In genomic region chr2:104096256-104096655, GRCm38 (mm10) we compare ENCODE assay signal across 8 mouse cellular contexts. TPM values are rescaled to one million over a fixed set of nuclear protein-coding genes. Genes with fewer than 3 reads are reported as not detected.
DNase-seq lines count a peak whose midpoint lies in the region; ATAC-seq lines count a peak whose summit lies in the region.

No protein-coding gene starts in this region.

- ATAC-seq in heart, embryonic 15.5 days (replicated peaks; ENCODE audit: insufficient number of reproducible peaks, insufficient read depth, low FRiP score, low read depth) = no peak
- ATAC-seq in intestine, embryonic 14.5 days (replicated peaks; ENCODE audit: low FRiP score, low TSS enrichment, low read depth) = no peak
- ATAC-seq in midbrain, embryonic 14.5 days (ENCODE audit: low FRiP score, low TSS enrichment) = no peak
- ATAC-seq in inflammation-experienced regulatory T-cells, adult 6 months = no peak

- no peaks in the 10 kb centered on the region for H3K36me3 ChIP-seq in heart, embryonic 15.5 days
- H3K36me3 ChIP-seq in intestine, embryonic 14.5 days (ENCODE audit: control insufficient read depth, insufficient read depth, low read length) = no peaks in the 10 kb centered on the region
- H3K36me3 ChIP-seq in midbrain, embryonic 14.5 days (ENCODE audit: control insufficient read depth, insufficient read depth, low read length) = no peaks in the 10 kb centered on the region

- H3K9ac ChIP-seq in heart, embryonic 15.5 days = peak overlapping the region; percentile 60
- peak overlapping the region; percentile 41 for H3K9ac ChIP-seq in intestine, embryonic 14.5 days (ENCODE audit: low read length)
- H3K9ac ChIP-seq in midbrain, embryonic 14.5 days (replicated peaks; ENCODE audit: low read length) = peak overlapping the region; percentile 52

- DNase-seq in heart, adult 11 months = no peak
- peak; percentile 18 for DNase-seq in ZHBTc4 (ENCODE audit: low read depth, low spot score)
- DNase-seq in intestine, embryonic 14.5 days (ENCODE audit: low spot score) = peak; percentile 59
- peak; percentile 7 for DNase-seq in midbrain, embryonic 14.5 days
- no peak for DNase-seq in frontal cortex, postnatal 36 days (ENCODE audit: low spot score in 2 of 2)
- no peak for DNase-seq in cerebellum, postnatal 36 days

- H3K9me3 ChIP-seq in heart, embryonic 15.5 days (replicated peaks) = no peaks in the 10 kb centered on the region
- no peaks in the 10 kb centered on the region for H3K9me3 ChIP-seq in intestine, embryonic 14.5 days (ENCODE audit: control insufficient read depth, low read length)
- no peaks in the 10 kb centered on the region for H3K9me3 ChIP-seq in midbrain, embryonic 14.5 days (ENCODE audit: control insufficient read depth, low read length)

- H3K27ac ChIP-seq in heart, embryonic 15.5 days = peak overlapping the region; percentile 89
- peak overlapping the region; percentile 63 for H3K27ac ChIP-seq in intestine, embryonic 14.5 days (ENCODE audit: low read depth)
- H3K27ac ChIP-seq in midbrain, embryonic 14.5 days (replicated peaks; ENCODE audit: low read depth, low read length) = peak overlapping the region; percentile 61

- H3K27me3 ChIP-seq in heart, embryonic 15.5 days = no peaks in the 10 kb centered on the region
- H3K27me3 ChIP-seq in intestine, embryonic 14.5 days (replicated peaks; ENCODE audit: control insufficient read depth, insufficient read depth, low read length) = no peaks in the 10 kb centered on the region
- H3K27me3 ChIP-seq in midbrain, embryonic 14.5 days (ENCODE audit: control insufficient read depth, insufficient read depth, low read length) = no peaks in the 10 kb centered on the region

- 24% methylated on average over 10 of the region's 10 CpGs for WGBS in heart, embryonic 15.5 days
- 41% methylated on average over 10 of the region's 10 CpGs for WGBS in intestine, embryonic 14.5 days
- 34% methylated on average over 10 of the region's 10 CpGs for WGBS in midbrain, embryonic 14.5 days

- H3K4me1 ChIP-seq in heart, embryonic 15.5 days (replicated peaks) = peaks cover 15% of the 10 kb centered on the region
- H3K4me1 ChIP-seq in intestine, embryonic 14.5 days (replicated peaks; ENCODE audit: control insufficient read depth, insufficient read depth, low read length) = 0 out of 2 replicates have a peak, but pooled peaks cover 3% of the 10 kb centered on the region
- no peaks in the 10 kb centered on the region for H3K4me1 ChIP-seq in midbrain, embryonic 14.5 days (ENCODE audit: control insufficient read depth, insufficient read depth, low read length)

- peak overlapping the region; percentile 63 for H3K4me3 ChIP-seq in heart, embryonic 15.5 days
- H3K4me3 ChIP-seq in intestine, embryonic 14.5 days (ENCODE audit: low read depth, low read length) = peak overlapping the region; percentile 41
- peak overlapping the region; percentile 35 for H3K4me3 ChIP-seq in midbrain, embryonic 14.5 days (replicated peaks; ENCODE audit: low read depth, low read length)

- peak overlapping the region; percentile 69 for H3K4me2 ChIP-seq in heart, embryonic 15.5 days
- peak overlapping the region; percentile 59 for H3K4me2 ChIP-seq in intestine, embryonic 14.5 days (ENCODE audit: low read length)
- H3K4me2 ChIP-seq in midbrain, embryonic 14.5 days (ENCODE audit: low read length) = peak overlapping the region; percentile 65

RNA-seq across cellular contexts. Expression of gene Cd59a, which starts 0.7 kb away (rescaled TPM):
- 53.9 and 55.8 TPM in 2 replicates for polyA plus RNA-seq in heart, embryonic 15.5 days (2015; fragmentation: Nextera tagmentation; extraction: Ambion mirVana)
- 27.1 and 28.9 TPM in 2 replicates for polyA plus RNA-seq in intestine, embryonic 14.5 days (2014; fragmentation: Nextera tagmentation; extraction: Ambion mirVana)
- 9.8 and 11.2 TPM in 2 replicates for polyA plus RNA-seq in midbrain, embryonic 14.5 days (2014; fragmentation: Nextera tagmentation; extraction: Ambion mirVana)
- under 1 TPM in 1 of 3 experiments, not detected in 2; 0.38 TPM for polyA plus RNA-seq in inflammation-experienced regulatory T-cells, adult 6 months (2017; shearing (Covaris generic))

RNA-seq across cellular contexts. Expression of gene A930018P22Rik, which starts 26.3 kb away (rescaled TPM):
- polyA plus RNA-seq in heart, embryonic 15.5 days (2015; fragmentation: Nextera tagmentation; extraction: Ambion mirVana) = 0.29 and 0.37 TPM in 2 replicates
- not detected in 2 replicates for polyA plus RNA-seq in intestine, embryonic 14.5 days (2014; fragmentation: Nextera tagmentation; extraction: Ambion mirVana)
- not detected in 2 replicates for polyA plus RNA-seq in midbrain, embryonic 14.5 days (2014; fragmentation: Nextera tagmentation; extraction: Ambion mirVana)
- not detected for polyA plus RNA-seq in inflammation-experienced regulatory T-cells, adult 6 months (2017; shearing (Covaris generic))

RNA-seq across cellular contexts. Expression of gene Cd59b, which starts 26.6 kb away (rescaled TPM):
- 4.1 and 6.2 TPM in 2 replicates for polyA plus RNA-seq in heart, embryonic 15.5 days (2015; fragmentation: Nextera tagmentation; extraction: Ambion mirVana)
- 3.8 and 5.1 TPM in 2 replicates for polyA plus RNA-seq in intestine, embryonic 14.5 days (2014; fragmentation: Nextera tagmentation; extraction: Ambion mirVana)
- 0.75 and 1.4 TPM in 2 replicates for polyA plus RNA-seq in midbrain, embryonic 14.5 days (2014; fragmentation: Nextera tagmentation; extraction: Ambion mirVana)
- not detected for polyA plus RNA-seq in inflammation-experienced regulatory T-cells, adult 6 months (2017; shearing (Covaris generic))

RNA-seq across cellular contexts. Expression of gene Gm10799, which starts 27.9 kb away (rescaled TPM):
- polyA plus RNA-seq in heart, embryonic 15.5 days (2015; fragmentation: Nextera tagmentation; extraction: Ambion mirVana) = not detected in 2 replicates
- polyA plus RNA-seq in intestine, embryonic 14.5 days (2014; fragmentation: Nextera tagmentation; extraction: Ambion mirVana) = not detected in 2 replicates
- polyA plus RNA-seq in midbrain, embryonic 14.5 days (2014; fragmentation: Nextera tagmentation; extraction: Ambion mirVana) = not detected in 2 replicates
- polyA plus RNA-seq in inflammation-experienced regulatory T-cells, adult 6 months (2017; shearing (Covaris generic)) = not detected

RNA-seq across cellular contexts. Expression of gene Gm10912, which starts 30.6 kb away (rescaled TPM):
- 0.10 TPM in 1 of 2 replicates, not detected in the other for polyA plus RNA-seq in heart, embryonic 15.5 days (2015; fragmentation: Nextera tagmentation; extraction: Ambion mirVana)
- 0.11 TPM in 1 of 2 replicates, not detected in the other for polyA plus RNA-seq in intestine, embryonic 14.5 days (2014; fragmentation: Nextera tagmentation; extraction: Ambion mirVana)
- polyA plus RNA-seq in midbrain, embryonic 14.5 days (2014; fragmentation: Nextera tagmentation; extraction: Ambion mirVana) = not detected in 2 replicates
- under 1 TPM in 2 of 3 experiments, not detected in 1; 0.47 to 0.50 TPM for polyA plus RNA-seq in inflammation-experienced regulatory T-cells, adult 6 months (2017; shearing (Covaris generic))

Comparison
In these comparisons a context has a peak if more than half of its experiments do, and no peak if none do; other contexts are left out.
1. DNase-seq: peak in ZHBTc4 (single experiment), intestine, embryonic 14.5 days (single experiment) and midbrain, embryonic 14.5 days (single experiment); none in heart, adult 11 months (single experiment), frontal cortex, postnatal 36 days (0 of 2) and cerebellum, postnatal 36 days (0 of 2).
2. Peak in every context shown above with its lines, with median percentiles within 50 percentile points of each other: H3K27ac ChIP-seq, H3K4me2 ChIP-seq, H3K4me3 ChIP-seq and H3K9ac ChIP-seq.